Mouse (Mus musculus) heart, embryonic 15.5 days (tissue): ENCODE measurements around the gene Pld1. TPM values are rescaled to one million over a fixed set of nuclear protein-coding genes. Genes with fewer than 3 reads are reported as not detected.

ENCODE experiments used
- ATAC-seq: fragments of 200-750 bp; cut with Nextera tagmentation; replicated peaks from 2 replicates; pipeline ENCODE4 v1.8.0; 2017; ENCODE audit warnings: low read depth, moderate TSS enrichment; ENCODE audit not compliant: insufficient number of reproducible peaks, insufficient read depth, low FRiP score
- H3K27ac ChIP-seq: fragments of 300-500 bp; sonication (generic); 2 replicates; pipeline ENCODE4 v1.5.1; 2015; ENCODE audit warnings: mild to moderate bottlenecking, inconsistent platforms
- H3K27me3 ChIP-seq: fragments of 300-500 bp; sonication (generic); 2 replicates; pipeline ENCODE4 v1.6.1; 2015; ENCODE audit warnings: inconsistent platforms
- H3K36me3 ChIP-seq: fragments of 300-500 bp; sonication (generic); 2 replicates; pipeline ENCODE4 v1.6.1; 2015; ENCODE audit warnings: mild to moderate bottlenecking, inconsistent platforms
- H3K4me1 ChIP-seq: fragments of 300-500 bp; sonication (generic); replicated peaks from 2 replicates; pipeline ENCODE4 v1.6.1; 2015; ENCODE audit warnings: inconsistent platforms
- H3K4me2 ChIP-seq: fragments of 300-500 bp; sonication (generic); 2 replicates; pipeline ENCODE4 v1.6.1; 2015; ENCODE audit warnings: inconsistent platforms, mild to moderate bottlenecking, moderate library complexity
- H3K4me3 ChIP-seq: fragments of 300-500 bp; sonication (generic); 2 replicates; pipeline ENCODE4 v1.5.1; 2015; ENCODE audit warnings: mild to moderate bottlenecking, inconsistent platforms
- H3K9ac ChIP-seq: fragments of 300-500 bp; sonication (generic); 2 replicates; pipeline ENCODE4 v1.6.1; 2015; ENCODE audit warnings: mild to moderate bottlenecking, inconsistent platforms
- H3K9me3 ChIP-seq: fragments of 300-500 bp; sonication (generic); replicated peaks from 2 replicates; pipeline ENCODE4 v1.6.1; 2016; ENCODE audit warnings: inconsistent platforms
- WGBS: fragments of 180-500 bp; shearing (Covaris S2); methylation state at CpG from one replicate; pipeline ENCODE4 v1.1.7; 2015; ENCODE audit warnings: mixed read lengths; 5-methylcytosine and 5-hydroxymethylcytosine counted together
- polyA plus RNA-seq: library from polyadenylated mRNA; unstranded; fragments of >200 nt; fragmentation: Nextera tagmentation; extraction: Ambion mirVana; gene quantifications from 2 replicates; pipeline ENCODE4 v1.2.1, GENCODE M21; 2015

Gene Pld1
- polyA plus RNA-seq, 1 experiment from 2014 or later, result 7.2 TPM

- ATAC-seq, result no peak
- Histone ChIP-seq H3K36me3 (peaks cover 4% of the 10 kb centered on the region; the same call in 1 of the 2 replicates), H3K4me1 (no peaks in the 10 kb centered on the region), H3K9ac (no peak overlapping the region), H3K27me3 (no peaks in the 10 kb centered on the region), H3K9me3 (no peaks in the 10 kb centered on the region), H3K4me2 (no peak overlapping the region), H3K4me3 (no peak overlapping the region), H3K27ac (no peak overlapping the region)
- whole genome bisulfite sequencing, result 87% methylated on average over 4 of the region's 4 CpGs
Measured at GRCm38 (mm10) chr3:28060713-28061112, 122.2 kb downstream of the Pld1 start.

GRCm38 (mm10) chr3:28061155-28061554 is 122.7 kb downstream of the Pld1 start:
- no peak for ATAC-seq
- no peaks in the 10 kb centered on the region for H3K4me1 ChIP-seq
- H3K36me3 ChIP-seq, result peaks cover 4% of the 10 kb centered on the region; the same call in 1 of the 2 replicates
- no peak overlapping the region for H3K9ac ChIP-seq
- no peak overlapping the region for H3K4me2 ChIP-seq
- H3K4me3 ChIP-seq, result no peak overlapping the region
- H3K27ac ChIP-seq, result no peak overlapping the region
- H3K9me3 ChIP-seq, result no peaks in the 10 kb centered on the region
- no peaks in the 10 kb centered on the region for H3K27me3 ChIP-seq

- Histone ChIP-seq H3K9me3 (no peaks in the 10 kb centered on the region), H3K27me3 (no peaks in the 10 kb centered on the region), H3K27ac (no peak overlapping the region), H3K4me1 (peaks cover 7% of the 10 kb centered on the region), H3K9ac (no peak overlapping the region), H3K36me3 (peaks cover 8% of the 10 kb centered on the region; the same call in 1 of the 2 replicates), H3K4me3 (no peak overlapping the region), H3K4me2 (no peak overlapping the region)
- 75% methylated on average over 3 of the region's 3 CpGs for WGBS
- ATAC-seq, result no peak
Measured at GRCm38 (mm10) chr3:28079211-28079610, 140.7 kb downstream of the Pld1 start.

- Histone ChIP-seq H3K4me1 (peaks cover 7% of the 10 kb centered on the region), H3K27ac (no peak overlapping the region), H3K4me2 (no peak overlapping the region), H3K27me3 (no peaks in the 10 kb centered on the region), H3K9ac (no peak overlapping the region), H3K4me3 (no peak overlapping the region), H3K9me3 (no peaks in the 10 kb centered on the region), H3K36me3 (peaks cover 8% of the 10 kb centered on the region; the same call in 1 of the 2 replicates)
- ATAC-seq, result no peak
- whole genome bisulfite sequencing, result 68% methylated on average over 1 of the region's 1 CpGs
Measured at GRCm38 (mm10) chr3:28080116-28080515, 141.6 kb downstream of the Pld1 start.

GRCm38 (mm10) chr3:28081012-28081411 is 142.5 kb downstream of the Pld1 start:
- Histone ChIP-seq H3K9ac (no peak overlapping the region), H3K36me3 (peaks cover 8% of the 10 kb centered on the region; the same call in 1 of the 2 replicates), H3K9me3 (no peaks in the 10 kb centered on the region), H3K4me3 (no peak overlapping the region), H3K27ac (no peak overlapping the region), H3K4me1 (peaks cover 7% of the 10 kb centered on the region), H3K4me2 (no peak overlapping the region), H3K27me3 (no peaks in the 10 kb centered on the region)
- WGBS, result 39% methylated on average over 6 of the region's 6 CpGs
- ATAC-seq, result no peak; the same call in 1 of the 2 replicates

- Histone ChIP-seq H3K9me3 (no peaks in the 10 kb centered on the region), H3K4me3 (no peak overlapping the region), H3K4me1 (peaks cover 7% of the 10 kb centered on the region), H3K27me3 (no peaks in the 10 kb centered on the region), H3K4me2 (no peak overlapping the region), H3K9ac (no peak overlapping the region), H3K36me3 (0 out of 2 replicates have a peak, but pooled peaks cover 2% of the 10 kb centered on the region), H3K27ac (no peak overlapping the region)
- 26% methylated on average over 3 of the region's 3 CpGs for WGBS
- ATAC-seq, result peak; percentile 69; the same call in 1 of the 2 replicates
Measured at GRCm38 (mm10) chr3:28083218-28083617, 144.7 kb downstream of the Pld1 start.

- Histone ChIP-seq H3K27ac (no peak overlapping the region), H3K4me3 (no peak overlapping the region), H3K9me3 (no peaks in the 10 kb centered on the region), H3K27me3 (no peaks in the 10 kb centered on the region), H3K4me2 (no peak overlapping the region), H3K9ac (no peak overlapping the region), H3K36me3 (no peaks in the 10 kb centered on the region), H3K4me1 (peaks cover 7% of the 10 kb centered on the region)
- WGBS, result 76% methylated on average over 2 of the region's 2 CpGs
- ATAC-seq, result no peak
Measured at GRCm38 (mm10) chr3:28084281-28084680, 145.8 kb downstream of the Pld1 start.

GRCm38 (mm10) chr3:28091296-28091695 is 152.8 kb downstream of the Pld1 start:
- Histone ChIP-seq H3K4me1 (peaks cover 20% of the 10 kb centered on the region), H3K27ac (peak overlapping the region; percentile 32; the same call in 1 of the 2 replicates), H3K36me3 (peaks cover 6% of the 10 kb centered on the region; the same call in 1 of the 2 replicates), H3K4me2 (no peak overlapping the region), H3K9me3 (no peaks in the 10 kb centered on the region), H3K9ac (no peak overlapping the region), H3K27me3 (no peaks in the 10 kb centered on the region), H3K4me3 (no peak overlapping the region)
- 67% methylated on average over 1 of the region's 1 CpGs for WGBS
- no peak for ATAC-seq

GRCm38 (mm10) chr3:28091741-28092140 is 153.2 kb downstream of the Pld1 start:
- WGBS, result 52% methylated on average over 2 of the region's 2 CpGs
- no peak for ATAC-seq
- no peaks in the 10 kb centered on the region for H3K27me3 ChIP-seq
- no peaks in the 10 kb centered on the region for H3K9me3 ChIP-seq
- H3K4me1 ChIP-seq, result peaks cover 20% of the 10 kb centered on the region
- H3K4me2 ChIP-seq, result no peak overlapping the region
- H3K36me3 ChIP-seq, result peaks cover 6% of the 10 kb centered on the region; the same call in 1 of the 2 replicates
- H3K4me3 ChIP-seq, result no peak overlapping the region
- no peak overlapping the region for H3K9ac ChIP-seq
- H3K27ac ChIP-seq, result peak overlapping the region; percentile 32; the same call in 1 of the 2 replicates

- no peak for ATAC-seq
- Histone ChIP-seq H3K4me3 (no peak overlapping the region), H3K9ac (no peak overlapping the region), H3K27ac (0 out of 2 replicates have a peak overlapping the region, but pooled peaks have one; percentile 15), H3K9me3 (no peaks in the 10 kb centered on the region), H3K36me3 (peaks cover 9% of the 10 kb centered on the region; the same call in 1 of the 2 replicates), H3K27me3 (no peaks in the 10 kb centered on the region), H3K4me2 (no peak overlapping the region), H3K4me1 (peaks cover 20% of the 10 kb centered on the region)
- WGBS, result 61% methylated on average over 9 of the region's 9 CpGs
Measured at GRCm38 (mm10) chr3:28093684-28094302, 155.3 kb downstream of the Pld1 start.

GRCm38 (mm10) chr3:28095451-28095850 is 157.0 kb downstream of the Pld1 start:
- H3K36me3 ChIP-seq, result peaks cover 9% of the 10 kb centered on the region; the same call in 1 of the 2 replicates
- H3K9me3 ChIP-seq, result no peaks in the 10 kb centered on the region
- H3K4me1 ChIP-seq, result peaks cover 20% of the 10 kb centered on the region
- no peak overlapping the region for H3K4me2 ChIP-seq
- no peak overlapping the region for H3K4me3 ChIP-seq
- no peak overlapping the region for H3K27ac ChIP-seq
- no peak for ATAC-seq
- H3K9ac ChIP-seq, result no peak overlapping the region
- 93% methylated on average over 9 of the region's 9 CpGs for WGBS
- H3K27me3 ChIP-seq, result no peaks in the 10 kb centered on the region

- Histone ChIP-seq H3K4me2 (no peak overlapping the region), H3K36me3 (peaks cover 9% of the 10 kb centered on the region; the same call in 1 of the 2 replicates), H3K9me3 (no peaks in the 10 kb centered on the region), H3K9ac (no peak overlapping the region), H3K4me3 (no peak overlapping the region), H3K27ac (no peak overlapping the region), H3K27me3 (no peaks in the 10 kb centered on the region), H3K4me1 (no peaks in the 10 kb centered on the region)
- no peak for ATAC-seq
- WGBS, result 87% methylated on average over 9 of the region's 9 CpGs
Measured at GRCm38 (mm10) chr3:28099175-28099574, 160.7 kb downstream of the Pld1 start.
